Mouse (Mus musculus) stomach, embryonic 14.5 days (tissue): ENCODE results near the gene Gm20388. TPM values are rescaled to one million over a fixed set of nuclear protein-coding genes. Genes with fewer than 3 reads are reported as not detected.
A peak's percentile ranks its signal among the peaks of the same experiment; 100 is the strongest.

Source experiments
- ATAC-seq: fragments of 200-750 bp; cut with Nextera tagmentation; 2 replicates; pipeline ENCODE4 v1.8.0; 2017; ENCODE audit warnings: low read depth, moderate TSS enrichment; ENCODE audit not compliant: insufficient number of reproducible peaks, insufficient read depth, low FRiP score
- H3K27ac ChIP-seq: fragments of 300-500 bp; sonication (generic); 2 replicates; pipeline ENCODE4 v1.5.1; 2014; ENCODE audit warnings: mild to moderate bottlenecking, low read length, moderate library complexity, mixed read lengths
- H3K27me3 ChIP-seq: fragments of 300-500 bp; sonication (generic); 2 replicates; pipeline ENCODE4 v1.6.1; 2014; ENCODE audit warnings: low read length, control low read depth, mixed read lengths; ENCODE audit not compliant: control insufficient read depth, insufficient read depth
- H3K36me3 ChIP-seq: fragments of 300-500 bp; sonication (generic); 2 replicates; pipeline ENCODE4 v1.6.1; 2014; ENCODE audit warnings: mild to moderate bottlenecking, control low read depth, low read length, moderate library complexity, mixed read lengths; ENCODE audit not compliant: control insufficient read depth, insufficient read depth
- H3K4me1 ChIP-seq: fragments of 300-500 bp; sonication (generic); 2 replicates; pipeline ENCODE4 v1.6.1; 2014; ENCODE audit warnings: low read length, control low read depth, mixed read lengths; ENCODE audit not compliant: control insufficient read depth, insufficient read depth
- H3K4me2 ChIP-seq: fragments of 300-500 bp; sonication (generic); replicated peaks from 2 replicates; pipeline ENCODE4 v1.6.1; 2014; ENCODE audit warnings: low read depth, low read length, control low read depth
- H3K4me3 ChIP-seq: fragments of 300-500 bp; sonication (generic); 2 replicates; pipeline ENCODE4 v1.5.1; 2014; ENCODE audit warnings: low read depth, low read length, control low read depth
- H3K9ac ChIP-seq: fragments of 300-500 bp; sonication (generic); replicated peaks from 2 replicates; pipeline ENCODE4 v1.6.1; 2014; ENCODE audit warnings: low read depth, mild to moderate bottlenecking, control low read depth, low read length, moderate library complexity, mixed read lengths
- H3K9me3 ChIP-seq: fragments of 300-500 bp; sonication (generic); 2 replicates; pipeline ENCODE4 v1.6.1; 2016; ENCODE audit warnings: low read depth, low read length, control low read depth; ENCODE audit not compliant: control insufficient read depth
- WGBS: fragments of 180-500 bp; shearing (Covaris S2); extraction: QIAGEN DNeasy Blood & Tissue Kit; methylation state at CpG from one replicate; pipeline ENCODE4 v1.1.7; 2014; 5-methylcytosine and 5-hydroxymethylcytosine counted together
- polyA plus RNA-seq: library from polyadenylated mRNA; unstranded; fragments of >200 nt; fragmentation: Nextera tagmentation; extraction: Ambion mirVana; gene quantifications from 2 replicates; pipeline ENCODE4 v1.2.1, GENCODE M21; 2014

The Gm20388 gene
- polyA plus RNA-seq, 1 experiment from 2014 or later = 11.4 TPM

DNA sequence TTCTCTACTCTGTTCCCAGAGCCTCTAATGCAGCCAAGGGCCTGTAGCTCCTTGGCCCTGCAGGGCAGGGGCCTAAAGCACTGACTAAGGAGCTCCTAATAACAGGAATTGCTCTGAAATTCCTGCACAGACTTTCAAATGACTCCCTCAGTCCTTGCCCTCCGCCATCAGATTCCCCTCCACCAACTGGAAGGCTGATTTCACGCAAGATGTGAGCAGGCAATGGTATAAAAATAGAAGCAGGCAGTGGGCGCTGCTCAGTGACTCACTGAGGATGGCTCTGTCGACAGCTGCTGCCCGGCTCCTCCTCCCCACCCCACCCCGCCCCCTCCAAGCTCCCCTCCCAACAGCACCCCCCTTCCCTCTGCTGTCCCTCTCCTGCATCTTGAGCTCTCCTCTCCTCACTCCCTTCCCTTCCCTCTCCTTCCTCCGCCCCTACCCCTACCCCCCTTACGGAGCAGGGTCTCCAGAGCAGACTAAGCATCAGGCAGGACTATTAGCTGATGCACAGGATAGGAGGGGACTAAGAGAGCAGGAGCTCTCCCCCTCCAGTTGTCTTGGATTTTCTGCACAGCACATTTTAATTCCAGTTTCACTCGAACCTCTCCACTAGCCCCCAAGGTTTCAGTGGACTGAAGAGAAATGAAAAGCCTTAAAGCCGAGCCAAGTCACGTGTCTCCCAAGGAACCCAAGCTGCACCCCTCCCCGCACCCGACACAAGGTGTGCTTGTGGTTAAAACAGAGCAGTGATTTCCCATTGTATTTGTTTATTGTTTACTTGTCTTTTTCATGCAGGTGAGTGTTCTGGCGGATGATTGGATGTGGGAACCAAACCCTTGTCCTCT, 3974.3 kb downstream of the Gm20388 start:
- Histone ChIP-seq H3K36me3 (no peaks in the 10 kb centered on the region), H3K4me3 (no peak overlapping the region), H3K9ac (no peak overlapping the region), H3K4me1 (peaks cover 5% of the 10 kb centered on the region; the same call in 1 of the 2 replicates), H3K4me2 (peak overlapping the region; percentile 18; the same call in 1 of the 2 replicates), H3K9me3 (no peaks in the 10 kb centered on the region), H3K27ac (no peak overlapping the region), H3K27me3 (no peaks in the 10 kb centered on the region)
- WGBS = 5% methylated on average over 14 of the region's 14 CpGs
- peak; percentile 75 for ATAC-seq

DNA sequence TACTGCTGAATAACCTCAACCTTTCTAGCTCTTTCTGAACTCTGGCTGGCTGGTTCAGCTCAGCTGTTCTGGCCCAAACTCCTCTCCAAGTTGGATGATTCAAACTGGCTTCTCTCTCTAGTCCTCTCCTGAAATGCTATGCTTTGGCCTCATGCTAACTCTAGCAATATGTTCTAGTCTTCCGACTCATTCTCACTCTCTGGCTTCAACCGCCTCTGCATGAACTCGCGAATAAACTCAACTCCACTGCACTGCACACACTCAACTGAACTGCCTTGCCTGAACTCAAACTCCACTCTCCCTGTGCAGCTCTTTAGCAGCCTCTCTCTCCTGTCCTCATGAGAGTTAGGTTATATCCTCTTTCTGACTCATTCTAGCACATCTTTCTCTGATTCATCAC, 3976.5 kb downstream of the Gm20388 start:
- H3K4me2 ChIP-seq = no peak overlapping the region
- peaks cover 9% of the 10 kb centered on the region; the same call in 1 of the 2 replicates for H3K4me1 ChIP-seq
- H3K27me3 ChIP-seq = peaks cover 9% of the 10 kb centered on the region
- no peak overlapping the region for H3K4me3 ChIP-seq
- no peak overlapping the region for H3K27ac ChIP-seq
- H3K36me3 ChIP-seq = no peaks in the 10 kb centered on the region
- 90% methylated on average over 4 of the region's 4 CpGs for WGBS
- ATAC-seq = no peak
- H3K9ac ChIP-seq = no peak overlapping the region
- H3K9me3 ChIP-seq = no peaks in the 10 kb centered on the region

DNA sequence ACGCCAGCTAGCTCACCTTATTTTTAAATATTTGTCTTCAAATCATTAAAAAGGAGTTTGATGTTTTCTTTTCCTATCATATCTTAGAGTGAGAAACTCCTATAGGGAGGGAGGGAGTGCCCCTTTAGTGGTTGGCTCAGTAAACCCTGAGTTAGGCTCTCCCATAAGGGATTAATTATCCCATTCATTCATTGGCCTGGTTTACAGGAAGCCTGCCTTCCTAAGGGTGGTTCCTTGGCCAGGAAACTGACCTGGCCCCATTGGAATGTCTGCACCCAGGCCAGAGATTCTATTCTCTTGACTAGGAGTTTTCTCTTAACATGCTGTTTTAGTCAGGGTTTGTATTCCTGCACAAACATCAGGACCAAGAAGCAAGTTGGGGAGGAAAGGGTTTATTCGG, 3977.3 kb downstream of the Gm20388 start:
- ATAC-seq = no peak
- Histone ChIP-seq H3K9me3 (no peaks in the 10 kb centered on the region), H3K36me3 (no peaks in the 10 kb centered on the region), H3K4me1 (peaks cover 9% of the 10 kb centered on the region; the same call in 1 of the 2 replicates), H3K4me3 (no peak overlapping the region), H3K4me2 (no peak overlapping the region), H3K27ac (no peak overlapping the region), H3K27me3 (peaks cover 17% of the 10 kb centered on the region), H3K9ac (no peak overlapping the region)
- WGBS = 78% methylated on average over 2 of the region's 2 CpGs

DNA sequence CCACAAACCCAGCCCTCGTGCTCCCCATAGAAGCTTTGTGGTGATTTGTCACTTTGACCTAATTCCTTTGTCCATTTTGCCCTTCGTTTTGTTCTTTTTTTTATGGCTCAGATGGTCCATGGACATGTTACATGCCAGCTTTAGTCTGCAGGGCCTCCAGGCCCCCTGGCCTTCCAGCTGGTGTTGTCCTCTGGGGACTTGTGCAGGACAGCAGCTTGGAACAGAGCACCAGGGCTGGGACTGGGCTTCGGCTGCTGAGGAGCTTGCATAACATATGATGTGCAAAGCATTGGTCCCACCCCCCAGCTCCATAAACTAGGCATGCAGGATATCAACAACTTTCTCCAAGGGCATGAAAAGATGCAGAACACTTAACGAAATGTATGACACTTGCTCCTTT, 3979.2 kb downstream of the Gm20388 start:
- H3K9ac ChIP-seq = no peak overlapping the region
- H3K27me3 ChIP-seq = peaks cover 35% of the 10 kb centered on the region
- peaks cover 4% of the 10 kb centered on the region; the same call in 1 of the 2 replicates for H3K4me1 ChIP-seq
- no peaks in the 10 kb centered on the region for H3K9me3 ChIP-seq
- no peak for ATAC-seq
- no peak overlapping the region for H3K27ac ChIP-seq
- WGBS = 62% methylated on average over 4 of the region's 4 CpGs
- H3K4me3 ChIP-seq = no peak overlapping the region
- no peaks in the 10 kb centered on the region for H3K36me3 ChIP-seq
- H3K4me2 ChIP-seq = no peak overlapping the region

DNA sequence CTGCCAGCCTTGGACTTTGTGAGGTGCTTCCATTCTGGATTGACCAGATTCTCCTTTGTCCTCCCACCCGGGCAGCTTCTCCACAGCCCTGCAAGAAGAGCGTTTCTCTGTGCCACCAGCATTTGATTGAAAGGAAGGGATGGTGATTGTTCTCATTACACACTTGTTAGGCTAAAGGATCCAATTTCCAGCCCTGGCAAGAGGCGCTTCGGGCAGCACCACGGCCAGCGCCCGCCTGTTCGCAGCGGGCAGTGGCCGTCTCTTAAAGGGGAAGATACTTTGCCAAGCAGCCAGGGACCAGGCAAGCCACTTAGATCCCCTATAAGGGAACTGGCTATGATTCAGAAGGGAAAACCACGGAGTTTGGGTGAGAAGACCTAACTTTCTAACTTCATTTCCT, 3980.6 kb downstream of the Gm20388 start:
- peaks cover 4% of the 10 kb centered on the region; the same call in 1 of the 2 replicates for H3K4me1 ChIP-seq
- H3K4me2 ChIP-seq = peak overlapping the region; percentile 14; the same call in 1 of the 2 replicates
- H3K9me3 ChIP-seq = no peaks in the 10 kb centered on the region
- H3K27ac ChIP-seq = no peak overlapping the region
- H3K36me3 ChIP-seq = no peaks in the 10 kb centered on the region
- H3K4me3 ChIP-seq = 0 out of 2 replicates have a peak overlapping the region, but pooled peaks have one; percentile 3
- no peak for ATAC-seq
- WGBS = 1% methylated on average over 11 of the region's 11 CpGs
- H3K27me3 ChIP-seq = peaks cover 41% of the 10 kb centered on the region
- no peak overlapping the region for H3K9ac ChIP-seq

DNA sequence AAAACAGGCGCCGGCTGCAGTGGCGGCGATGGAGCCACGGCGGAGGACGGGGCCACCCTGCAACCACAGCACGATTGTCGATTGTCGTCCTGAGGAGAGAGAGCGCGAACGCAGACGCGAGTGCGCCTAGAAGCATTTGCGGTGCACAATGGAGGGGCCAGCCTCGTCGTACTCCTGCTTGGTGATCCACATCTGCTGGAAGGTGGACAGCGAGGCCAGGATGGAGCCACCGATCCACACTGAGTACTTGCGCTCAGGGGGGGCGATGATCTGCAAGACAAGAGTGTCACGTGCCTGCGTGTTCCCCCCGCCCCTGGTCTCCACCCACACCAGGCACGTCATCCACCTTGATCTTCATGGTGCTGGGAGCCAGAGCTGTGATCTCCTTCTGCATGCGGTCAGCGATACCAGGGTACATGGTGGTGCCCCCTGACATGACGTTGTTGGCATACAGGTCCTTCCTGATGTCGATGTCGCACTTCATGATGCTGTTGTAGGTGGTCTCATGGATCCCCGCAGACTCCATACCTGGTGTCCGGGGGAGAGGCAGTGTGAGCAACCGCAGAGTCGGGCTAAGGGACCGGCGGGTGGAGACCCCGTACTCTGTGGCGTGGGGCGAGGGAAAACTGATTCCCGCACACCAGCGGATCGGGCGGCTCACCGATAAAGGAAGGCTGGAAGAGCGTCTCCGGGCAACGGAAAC, 3981.4 kb downstream of the Gm20388 start:
- 0 out of 2 replicates have a peak, but pooled peaks have one; percentile 46 for ATAC-seq
- WGBS = 2% methylated on average over 49 of the region's 49 CpGs
- Histone ChIP-seq H3K9me3 (no peaks in the 10 kb centered on the region), H3K27ac (no peak overlapping the region), H3K4me3 (peak overlapping the region; percentile 3), H3K36me3 (no peaks in the 10 kb centered on the region), H3K27me3 (peaks cover 41% of the 10 kb centered on the region), H3K4me1 (peaks cover 4% of the 10 kb centered on the region; the same call in 1 of the 2 replicates), H3K4me2 (peak overlapping the region; percentile 14; the same call in 1 of the 2 replicates), H3K9ac (no peak overlapping the region)

DNA sequence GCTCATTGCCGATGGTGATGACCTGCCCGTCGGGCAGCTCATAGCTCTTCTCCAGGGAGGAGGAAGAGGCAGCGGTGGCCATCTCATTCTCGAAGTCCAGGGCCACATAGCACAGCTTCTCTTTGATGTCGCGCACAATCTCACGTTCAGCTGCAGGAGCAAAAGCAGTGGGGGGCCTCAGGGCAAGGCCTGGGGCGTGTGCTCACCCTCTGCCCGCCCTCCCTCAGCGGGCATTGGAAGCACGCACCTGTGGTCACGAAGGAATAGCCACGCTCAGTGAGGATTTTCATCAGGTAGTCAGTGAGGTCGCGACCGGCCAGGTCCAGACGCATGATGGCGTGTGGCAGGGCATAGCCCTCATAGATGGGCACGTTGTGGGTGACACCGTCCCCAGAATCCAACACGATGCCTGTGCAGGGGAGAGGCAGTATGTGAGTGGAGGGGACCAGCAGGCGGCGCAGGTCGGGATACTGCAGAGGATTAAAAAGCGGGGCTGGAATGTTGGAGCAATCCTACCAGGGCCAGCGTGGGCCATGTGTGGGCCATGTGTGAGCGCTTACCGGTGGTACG, 3982.0 kb downstream of the Gm20388 start:
- Histone ChIP-seq H3K9ac (no peak overlapping the region), H3K4me1 (peaks cover 4% of the 10 kb centered on the region; the same call in 1 of the 2 replicates), H3K4me3 (no peak overlapping the region; the same call in 1 of the 2 replicates), H3K36me3 (no peaks in the 10 kb centered on the region), H3K27ac (no peak overlapping the region), H3K9me3 (no peaks in the 10 kb centered on the region), H3K27me3 (peaks cover 41% of the 10 kb centered on the region), H3K4me2 (0 out of 2 replicates have a peak overlapping the region, but pooled peaks have one; percentile 5)
- ATAC-seq = no peak
- 17% methylated on average over 30 of the region's 30 CpGs for WGBS

DNA sequence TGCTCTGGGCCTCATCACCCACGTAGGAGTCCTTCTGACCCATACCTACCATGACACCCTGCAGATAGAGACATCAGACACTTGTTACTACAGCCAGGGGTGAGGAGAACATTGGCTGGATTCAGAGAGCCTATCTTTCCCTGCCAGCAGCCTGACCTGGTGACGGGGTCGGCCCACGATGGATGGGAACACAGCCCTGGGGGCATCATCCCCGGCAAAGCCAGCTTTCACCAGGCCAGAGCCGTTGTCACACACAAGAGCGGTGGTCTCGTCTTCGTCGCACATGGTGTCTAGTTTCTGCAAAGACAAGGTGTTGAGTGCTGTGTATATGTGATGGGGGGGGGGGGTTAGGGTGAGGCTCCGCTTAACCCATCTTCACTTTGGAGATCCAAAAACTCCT, 3982.8 kb downstream of the Gm20388 start:
- H3K9me3 ChIP-seq = no peaks in the 10 kb centered on the region
- peaks cover 41% of the 10 kb centered on the region for H3K27me3 ChIP-seq
- no peak overlapping the region for H3K27ac ChIP-seq
- H3K4me3 ChIP-seq = no peak overlapping the region
- 75% methylated on average over 11 of the region's 11 CpGs for WGBS
- H3K36me3 ChIP-seq = no peaks in the 10 kb centered on the region
- H3K4me1 ChIP-seq = peaks cover 4% of the 10 kb centered on the region; the same call in 1 of the 2 replicates
- ATAC-seq = no peak
- H3K4me2 ChIP-seq = no peak overlapping the region
- no peak overlapping the region for H3K9ac ChIP-seq
